ENCODE assay signal across 8 mouse cellular contexts in the genomic region with DNA sequence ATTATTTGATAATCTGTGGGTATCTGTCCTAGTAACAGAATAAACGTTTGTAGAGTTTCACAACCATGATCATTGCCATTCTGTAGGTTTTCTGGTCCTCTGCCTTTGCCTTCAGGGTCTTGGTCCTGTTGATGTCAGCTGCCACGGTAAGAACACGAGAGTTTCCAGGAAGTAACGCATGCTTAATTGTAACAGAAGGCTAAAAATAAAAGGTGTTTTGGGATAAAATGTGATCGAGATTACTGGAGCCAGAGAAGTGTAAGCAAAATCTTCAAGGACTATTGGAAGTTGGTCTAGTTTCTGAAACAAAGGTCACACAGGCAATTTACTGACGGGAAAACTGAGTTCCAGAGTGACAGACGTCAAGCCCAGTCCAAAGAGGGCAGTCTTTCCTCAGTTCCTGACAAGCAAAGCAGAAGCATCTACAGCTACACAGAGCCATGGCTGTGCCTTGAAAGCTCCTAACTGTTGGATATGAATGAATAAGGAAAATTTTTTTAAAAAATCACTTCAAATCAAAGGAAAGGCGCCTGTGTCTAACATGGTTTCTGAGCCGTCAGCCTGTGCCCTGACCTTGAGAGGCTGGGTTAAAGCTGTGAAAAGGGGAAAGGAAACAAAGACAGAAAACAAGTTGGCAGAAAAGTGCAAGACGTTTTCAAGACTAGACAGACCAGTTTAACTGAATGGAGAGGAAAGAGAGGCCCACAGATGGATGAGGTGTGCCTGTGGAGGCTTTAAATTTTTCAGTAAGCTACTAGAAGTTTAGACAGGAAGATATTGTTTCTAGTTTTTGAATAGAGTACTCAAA. TPM values are rescaled to one million over a fixed set of nuclear protein-coding genes. Genes with fewer than 3 reads are reported as not detected.
DNase-seq lines count a peak whose midpoint lies in the region; ATAC-seq lines count a peak whose summit lies in the region.

No protein-coding gene starts in this region.

- H3K4me2 ChIP-seq in embryonic facial prominence, embryonic 15.5 days (replicated peaks), result no peak overlapping the region
- H3K4me2 ChIP-seq in liver, embryonic 11.5 days, result peak overlapping the region; percentile 24
- H3K4me2 ChIP-seq in stomach, embryonic 16.5 days (ENCODE audit: low read depth, low read length), result peak overlapping the region; percentile 21; the same call in 1 of the 2 replicates

- H3K36me3 ChIP-seq in embryonic facial prominence, embryonic 15.5 days, result no peaks in the 10 kb centered on the region
- H3K36me3 ChIP-seq in liver, embryonic 11.5 days (ENCODE audit: control insufficient read depth, insufficient read depth, low read length), result no peaks in the 10 kb centered on the region
- H3K36me3 ChIP-seq in stomach, embryonic 16.5 days (ENCODE audit: control insufficient read depth, insufficient read depth, low read length), result no peaks in the 10 kb centered on the region

- no peak overlapping the region for H3K9ac ChIP-seq in embryonic facial prominence, embryonic 15.5 days
- H3K9ac ChIP-seq in liver, embryonic 11.5 days (ENCODE audit: low read depth, low read length), result peak overlapping the region; percentile 13
- H3K9ac ChIP-seq in stomach, embryonic 16.5 days (ENCODE audit: low read length), result no peak overlapping the region

- H3K4me3 ChIP-seq in embryonic facial prominence, embryonic 15.5 days (replicated peaks), result no peak overlapping the region
- H3K4me3 ChIP-seq in liver, embryonic 11.5 days (ENCODE audit: low read depth, low read length), result no peak overlapping the region
- H3K4me3 ChIP-seq in stomach, embryonic 16.5 days (replicated peaks; ENCODE audit: low read length), result no peak overlapping the region

- WGBS in embryonic facial prominence, embryonic 15.5 days, result 38% methylated on average over 10 of the region's 10 CpGs
- 40% methylated on average over 10 of the region's 10 CpGs for WGBS in liver, embryonic 11.5 days
- WGBS in stomach, embryonic 16.5 days, result 41% methylated on average over 10 of the region's 10 CpGs

- no peaks in the 10 kb centered on the region for H3K9me3 ChIP-seq in embryonic facial prominence, embryonic 15.5 days (replicated peaks)
- H3K9me3 ChIP-seq in liver, embryonic 11.5 days (ENCODE audit: control insufficient read depth, low read length), result no peaks in the 10 kb centered on the region
- no peaks in the 10 kb centered on the region; the same call in 1 of the 2 replicates for H3K9me3 ChIP-seq in stomach, embryonic 16.5 days (replicated peaks; ENCODE audit: control insufficient read depth, low read length)

- no peaks in the 10 kb centered on the region for H3K27me3 ChIP-seq in embryonic facial prominence, embryonic 15.5 days
- H3K27me3 ChIP-seq in liver, embryonic 11.5 days (replicated peaks; ENCODE audit: control insufficient read depth, insufficient read depth, low read length), result no peaks in the 10 kb centered on the region
- H3K27me3 ChIP-seq in stomach, embryonic 16.5 days (ENCODE audit: control insufficient read depth, insufficient read depth, low read length), result no peaks in the 10 kb centered on the region

- H3K27ac ChIP-seq in embryonic facial prominence, embryonic 15.5 days (replicated peaks), result peak overlapping the region; percentile 34; the same call in 1 of the 2 replicates
- H3K27ac ChIP-seq in liver, embryonic 11.5 days (ENCODE audit: low read depth, low read length), result peak overlapping the region; percentile 71
- peak overlapping the region; percentile 78 for H3K27ac ChIP-seq in stomach, embryonic 16.5 days (ENCODE audit: low read length)

- no peak for ATAC-seq in embryonic facial prominence, embryonic 15.5 days (ENCODE audit: insufficient number of reproducible peaks, low FRiP score, low TSS enrichment, low read depth)
- ATAC-seq in liver, embryonic 11.5 days (replicated peaks; ENCODE audit: low FRiP score), result no peak
- ATAC-seq in stomach, embryonic 16.5 days (ENCODE audit: insufficient read depth, low FRiP score), result no peak; the same call in 1 of the 2 replicates

- peak; percentile 19 to 30 for DNase-seq in cerebellum, postnatal 36 days
- no peak for DNase-seq in cerebellum, postnatal 4 days (ENCODE audit: low spot score in 2 of 2)
- peak; percentile 32 to 33 for DNase-seq in B cell, adult 2 months
- DNase-seq in liver, embryonic 11.5 days (ENCODE audit: low spot score), result no peak
- no peak for DNase-seq in T-cell, adult 2 months (ENCODE audit: low spot score)
- DNase-seq in left cerebral cortex, adult 18-20 months (ENCODE audit: low spot score in 2 of 2), result no peak

- H3K4me1 ChIP-seq in embryonic facial prominence, embryonic 15.5 days, result no peaks in the 10 kb centered on the region
- peaks cover 25% of the 10 kb centered on the region for H3K4me1 ChIP-seq in liver, embryonic 11.5 days (replicated peaks; ENCODE audit: control insufficient read depth, insufficient read depth, low read length)
- H3K4me1 ChIP-seq in stomach, embryonic 16.5 days (ENCODE audit: control insufficient read depth, insufficient read depth, low read length), result peaks cover 5% of the 10 kb centered on the region

RNA-seq across cellular contexts. Expression of a gene that starts 6.8 kb away (rescaled TPM):
- 60.6 and 61.8 TPM in 2 replicates for polyA plus RNA-seq in embryonic facial prominence, embryonic 15.5 days (2015; fragmentation: Nextera tagmentation; extraction: Ambion mirVana)
- polyA plus RNA-seq in liver, embryonic 11.5 days (2014; fragmentation: Nextera tagmentation; extraction: Ambion mirVana), result 74.2 and 82.2 TPM in 2 replicates
- 84.8 and 85.7 TPM in 2 replicates for polyA plus RNA-seq in stomach, embryonic 16.5 days (2015; fragmentation: Nextera tagmentation; extraction: Ambion mirVana)
- total RNA-seq in left cerebral cortex, adult 18-20 months (2021), result 10 to 100 TPM; 66.6 to 67.8 TPM

RNA-seq across cellular contexts. Expression of a gene that starts 15.0 kb away (rescaled TPM):
- 18.1 and 18.2 TPM in 2 replicates for polyA plus RNA-seq in embryonic facial prominence, embryonic 15.5 days (2015; fragmentation: Nextera tagmentation; extraction: Ambion mirVana)
- polyA plus RNA-seq in liver, embryonic 11.5 days (2014; fragmentation: Nextera tagmentation; extraction: Ambion mirVana), result 11.4 and 13.4 TPM in 2 replicates
- polyA plus RNA-seq in stomach, embryonic 16.5 days (2015; fragmentation: Nextera tagmentation; extraction: Ambion mirVana), result 6.8 and 8.9 TPM in 2 replicates
- 10 to 100 TPM; 41.6 to 41.9 TPM for total RNA-seq in left cerebral cortex, adult 18-20 months (2021)

RNA-seq across cellular contexts. Expression of a gene that starts 15.9 kb away (rescaled TPM):
- 0.34 and 1.1 TPM in 2 replicates for polyA plus RNA-seq in embryonic facial prominence, embryonic 15.5 days (2015; fragmentation: Nextera tagmentation; extraction: Ambion mirVana)
- polyA plus RNA-seq in liver, embryonic 11.5 days (2014; fragmentation: Nextera tagmentation; extraction: Ambion mirVana), result 0.48 and 0.65 TPM in 2 replicates
- 0.12 and 0.19 TPM in 2 replicates for polyA plus RNA-seq in stomach, embryonic 16.5 days (2015; fragmentation: Nextera tagmentation; extraction: Ambion mirVana)
- 1 to 10 TPM; 1.3 to 1.6 TPM for total RNA-seq in left cerebral cortex, adult 18-20 months (2021)

Comparison
In these comparisons a context has a peak if more than half of its experiments do, and no peak if none do; other contexts are left out.
1. DNase-seq: peak in cerebellum, postnatal 36 days (2 of 2) and B cell, adult 2 months (2 of 2); none in cerebellum, postnatal 4 days (0 of 2), liver, embryonic 11.5 days (single experiment), T-cell, adult 2 months (single experiment) and left cerebral cortex, adult 18-20 months (0 of 2).
2. Peak in every context shown above with its lines, with median percentiles within 50 percentile points of each other: H3K27ac ChIP-seq.